Mouse (Mus musculus): Measurements from ENCODE around the gene Eya3.

- TF ChIP-seq CTCF (IDR thresholded peaks at IDR 0.05; ENCODE audit: low read depth) (no peak), EP300 (IDR thresholded peaks at IDR 0.05; ENCODE audit: low read depth) (no peak)
Measured at GRCm38 (mm10) chr4:132603468-132603867, 35.3 kb upstream of the Eya3 start.

All from liver, postnatal 0 days (tissue).